Mouse (Mus musculus) Patski (cell line): Measurements from ENCODE around the gene Ift122. TPM values are rescaled to one million over a fixed set of nuclear protein-coding genes. Genes with fewer than 3 reads are reported as not detected.

Experiments
- ATAC-seq: fragments of 100-300 bp; one replicate; pipeline ENCODE4 v1.8.0; 2021
- CTCF ChIA-PET: fragments of 350-600 bp; sonication (Branson Sonifier 250); formaldehyde crosslinking; loops from one replicate; lab custom pipeline; 2022; ENCODE audit warnings: inconsistent platforms; lab: Charles Lee
- POLR2A ChIA-PET: fragments of 350-600 bp; sonication (Branson Sonifier 250); formaldehyde crosslinking; loops from one replicate; lab custom pipeline; 2022; ENCODE audit warnings: antibody characterized with exemption, inconsistent platforms; lab: Charles Lee
- DNase-seq: peaks from one replicate; pipeline ENCODE4 v3.0.0-alpha.2; 2011; ENCODE audit warnings: low read depth, low spot score
- H3K27me3 ChIP-seq: fragments of 371-371 bp; one replicate; pipeline ENCODE4 v1.5.1; 2021
- CTCF ChIP-seq: fragments of 100-300 bp; IDR thresholded peaks from one replicate; pipeline ENCODE4 v1.5.1; 2021
- in situ Hi-C: fragments of 300-500 bp; cut with MboI; formaldehyde crosslinking; loops from 3 replicates; pipeline ENCODE4 v1.11.1; 2018; ENCODE audit warnings: low pct_unique_long_range_greater_than_20kb, mixed read lengths
- polyA plus RNA-seq: library from polyadenylated mRNA; unstranded; gene quantifications from one replicate; pipeline ENCODE4 v1.2.3, GENCODE M21; 2021

Ift122 gene
- polyA plus RNA-seq, 1 experiment from 2014 or later: 41.6 TPM

GRCm38 (mm10) chr6:115973881-115974662 is 120.8 kb downstream of the Ift122 start:
- no peak for TF ChIP-seq CTCF
- CTCF ChIA-PET: interaction anchor here (1.6 kb wide), 1 partner anchor 9 kb away, joined by 3 read pairs; no protein-coding TSS in a partner anchor
- DNase-seq (no peak), ATAC-seq (no peak)
- in situ Hi-C loops: no loop called here
- H3K27me3 ChIP-seq: no peaks in the 10 kb centered on the region
- POLR2A ChIA-PET: no interaction called here

DNA sequence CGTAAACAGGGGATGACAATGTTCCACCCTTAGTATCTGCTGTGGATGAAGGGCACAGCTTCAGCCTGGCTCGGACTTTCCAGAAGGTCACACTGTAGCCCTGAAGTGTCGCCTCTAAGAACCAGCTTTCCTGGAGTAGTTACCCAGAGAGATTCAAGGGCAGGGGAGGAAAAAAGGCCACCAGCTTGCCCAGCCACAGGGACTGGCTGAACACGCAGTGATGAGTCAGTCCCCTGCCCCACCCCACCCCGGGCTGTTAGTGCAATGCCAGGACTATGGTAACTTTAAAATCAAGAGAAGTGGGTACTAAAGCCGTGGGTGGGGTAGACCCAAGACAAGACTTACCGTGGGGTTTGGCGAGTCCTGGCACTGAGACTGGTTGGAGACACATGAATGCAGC is 122.3 kb downstream of the Ift122 start:
- TF ChIP-seq CTCF: no peak
- ChIA-PET CTCF (no interaction called here), POLR2A (no interaction called here)
- ATAC-seq (no peak), DNase-seq (no peak)
- H3K27me3 ChIP-seq: no peaks in the 10 kb centered on the region
- in situ Hi-C loops: no loop called here

Other genes with a start within 250 kb of the Ift122 start
- gene Raf1, start 176.8 kb upstream of the Ift122 start, polyA plus RNA-seq: 96.8 TPM
- not detected for gene Tmem40, start 91.1 kb upstream of the Ift122 start, polyA plus RNA-seq
- 9.9 TPM for gene Cand2, start 78.9 kb upstream of the Ift122 start, polyA plus RNA-seq
- 1,474 TPM for gene Rpl32, start 44.7 kb upstream of the Ift122 start, polyA plus RNA-seq
- gene Efcab12, start 15.1 kb upstream of the Ift122 start, polyA plus RNA-seq: 0.10 TPM
- gene Mbd4, start 99 bp upstream of the Ift122 start, polyA plus RNA-seq: 6.8 TPM
- gene Rho, start 78.3 kb downstream of the Ift122 start, polyA plus RNA-seq: 0.12 TPM
- gene H1foo, start 91.5 kb downstream of the Ift122 start, polyA plus RNA-seq: not detected
- gene Plxnd1, start 141.5 kb downstream of the Ift122 start, polyA plus RNA-seq: 79.9 TPM